Mouse (Mus musculus): Measurements from ENCODE around the gene Mocs1.

DNA sequence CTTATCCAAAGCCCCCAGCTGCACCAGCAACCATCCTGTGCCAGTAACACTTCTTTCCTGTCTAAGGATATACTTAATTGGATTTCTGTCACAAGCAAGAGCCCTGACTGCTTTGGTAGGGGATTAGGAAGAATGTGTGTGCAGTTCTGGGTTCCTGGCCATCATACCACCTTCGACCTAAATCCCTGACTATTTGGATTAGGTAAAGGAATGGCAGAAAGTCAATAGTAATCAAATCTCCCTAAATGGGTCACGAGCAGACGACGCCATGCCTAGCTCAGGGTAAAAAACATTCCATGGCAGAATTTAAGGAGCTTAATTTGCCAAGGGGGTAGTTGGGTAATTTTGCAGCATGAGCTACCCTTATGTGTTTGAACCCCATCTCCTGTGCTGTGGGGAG, 28.6 kb upstream of the Mocs1 start:
- TF ChIP-seq POLR2A (IDR thresholded peaks at IDR 0.05; ENCODE audit: low read depth, low read length) = no peak
- TF ChIP-seq CTCF (IDR thresholded peaks at IDR 0.05; ENCODE audit: extremely low read depth, insufficient read length, insufficient replicate concordance, low read depth, low read length) = no peak
